Mouse (Mus musculus) kidney, embryonic 14.5 days (tissue): ENCODE measurements around the gene Brf1. TPM values are rescaled to one million over a fixed set of nuclear protein-coding genes. Genes with fewer than 3 reads are reported as not detected.
A peak's percentile ranks its signal among the peaks of the same experiment; 100 is the strongest.

Experiments
- ATAC-seq: fragments of 200-750 bp; cut with Nextera tagmentation; 2 replicates; pipeline ENCODE4 v1.8.0; 2017; ENCODE audit warnings: moderate number of reproducible peaks, mild to moderate bottlenecking, moderate TSS enrichment, moderate library complexity; ENCODE audit not compliant: low FRiP score, low TSS enrichment
- H3K27ac ChIP-seq: fragments of 300-500 bp; sonication (generic); 2 replicates; pipeline ENCODE4 v1.5.1; 2014; ENCODE audit warnings: low read depth, mild to moderate bottlenecking, low read length, moderate library complexity, mixed read lengths
- H3K27me3 ChIP-seq: fragments of 300-500 bp; sonication (generic); 2 replicates; pipeline ENCODE4 v1.6.1; 2014; ENCODE audit warnings: mild to moderate bottlenecking, low read length; ENCODE audit not compliant: control insufficient read depth, insufficient read depth
- H3K36me3 ChIP-seq: fragments of 300-500 bp; sonication (generic); 2 replicates; pipeline ENCODE4 v1.6.1; 2014; ENCODE audit warnings: low read length, mixed read lengths; ENCODE audit not compliant: control insufficient read depth, insufficient read depth
- H3K4me1 ChIP-seq: fragments of 300-500 bp; sonication (generic); 2 replicates; pipeline ENCODE4 v1.6.1; 2014; ENCODE audit warnings: low read length, mixed read lengths; ENCODE audit not compliant: control insufficient read depth, insufficient read depth
- H3K4me2 ChIP-seq: fragments of 300-500 bp; sonication (generic); replicated peaks from 2 replicates; pipeline ENCODE4 v1.6.1; 2014; ENCODE audit warnings: low read depth, mild to moderate bottlenecking, low read length
- H3K4me3 ChIP-seq: fragments of 300-500 bp; sonication (generic); 2 replicates; pipeline ENCODE4 v1.5.1; 2014; ENCODE audit warnings: mild to moderate bottlenecking, low read length
- H3K9ac ChIP-seq: fragments of 300-500 bp; sonication (generic); 2 replicates; pipeline ENCODE4 v1.6.1; 2014; ENCODE audit warnings: low read depth, mild to moderate bottlenecking, low read length, moderate library complexity
- H3K9me3 ChIP-seq: fragments of 300-500 bp; sonication (generic); 2 replicates; pipeline ENCODE4 v1.6.1; 2016; ENCODE audit warnings: low read length; ENCODE audit not compliant: control insufficient read depth
- WGBS: fragments of 180-500 bp; shearing (Covaris S2); extraction: QIAGEN DNeasy Blood & Tissue Kit; methylation state at CpG from one replicate; pipeline ENCODE4 v1.1.7; 2014; 5-methylcytosine and 5-hydroxymethylcytosine counted together
- polyA plus RNA-seq: library from polyadenylated mRNA; unstranded; fragments of >200 nt; fragmentation: Nextera tagmentation; extraction: Ambion mirVana; gene quantifications from 2 replicates; pipeline ENCODE4 v1.2.1, GENCODE M21; 2014

Brf1 gene
- polyA plus RNA-seq, 1 experiment from 2014 or later: 75.6 TPM

DNA sequence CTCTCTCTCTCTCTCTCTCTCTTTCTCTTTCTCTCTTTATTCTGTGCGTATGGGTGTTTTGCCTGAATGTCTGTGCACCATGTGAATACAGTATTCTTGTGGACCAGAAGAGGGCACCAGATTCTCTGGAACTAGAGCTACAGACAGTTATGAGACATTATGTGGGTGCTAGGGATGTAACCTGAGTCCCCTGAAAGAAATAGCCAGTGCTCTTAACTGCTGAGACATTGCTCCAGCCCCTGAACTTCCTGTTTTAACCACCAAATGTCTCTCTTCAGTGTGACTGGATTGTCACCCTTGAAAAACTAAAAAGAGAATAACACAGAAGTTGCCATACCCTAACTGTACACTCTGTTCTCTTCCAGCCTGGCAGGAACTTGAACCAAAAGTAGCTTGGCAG is 26.1 kb upstream of the Brf1 start:
- 0 out of 2 replicates have a peak, but pooled peaks cover 3% of the 10 kb centered on the region for H3K4me1 ChIP-seq
- no peaks in the 10 kb centered on the region for H3K27me3 ChIP-seq
- no peak overlapping the region for H3K4me3 ChIP-seq
- H3K27ac ChIP-seq: no peak overlapping the region
- peaks cover 3% of the 10 kb centered on the region; the same call in 1 of the 2 replicates for H3K36me3 ChIP-seq
- no peak overlapping the region for H3K9ac ChIP-seq
- no peaks in the 10 kb centered on the region for H3K9me3 ChIP-seq
- WGBS: 96% methylated on average over 1 of the region's 1 CpGs
- no peak overlapping the region for H3K4me2 ChIP-seq
- ATAC-seq: no peak

DNA sequence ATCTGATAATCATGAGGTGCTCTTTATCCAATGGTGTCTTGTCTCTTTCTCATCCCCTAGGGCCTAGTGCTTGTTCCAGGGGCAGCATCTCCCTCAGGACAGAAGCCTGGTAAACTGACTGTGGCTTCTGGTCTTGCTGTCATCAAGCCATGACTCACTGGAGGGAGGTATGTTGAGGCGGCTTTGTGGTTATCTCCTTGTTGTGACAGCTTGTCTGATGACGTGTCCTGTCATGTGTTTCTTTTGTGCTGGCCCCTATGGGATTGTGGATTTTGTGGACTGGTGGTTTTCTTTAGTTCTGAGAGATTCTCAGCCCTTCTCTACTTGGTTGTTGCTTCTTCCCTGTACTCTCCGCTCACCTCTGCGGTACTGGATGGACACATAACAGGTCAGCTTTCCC is 22.6 kb upstream of the Brf1 start:
- peaks cover 3% of the 10 kb centered on the region; the same call in 1 of the 2 replicates for H3K36me3 ChIP-seq
- WGBS: 85% methylated on average over 4 of the region's 4 CpGs
- H3K27ac ChIP-seq: no peak overlapping the region

DNA sequence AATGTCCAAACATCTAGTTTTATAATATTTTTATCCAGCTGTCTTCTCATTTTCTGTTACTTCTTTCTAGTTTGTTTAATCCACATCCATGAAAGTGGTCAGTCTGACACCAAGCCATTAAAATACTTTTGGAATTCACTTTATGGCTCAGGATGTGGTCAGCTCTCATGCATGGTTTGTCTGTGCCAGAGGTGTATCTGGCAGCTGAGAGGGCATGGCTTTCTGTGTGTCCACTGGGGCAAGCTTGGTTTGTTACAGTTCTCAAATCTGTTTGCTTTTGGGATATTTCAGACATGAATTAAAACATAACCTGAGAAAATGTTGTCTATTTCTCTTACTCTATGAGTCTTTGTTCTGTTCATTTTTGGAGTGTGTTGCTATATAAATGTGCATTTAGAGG is 21.0 kb upstream of the Brf1 start:
- no peak overlapping the region for H3K27ac ChIP-seq
- no peaks in the 10 kb centered on the region for H3K27me3 ChIP-seq
- ATAC-seq: no peak
- no peak overlapping the region for H3K9ac ChIP-seq
- 0 out of 2 replicates have a peak, but pooled peaks cover 2% of the 10 kb centered on the region for H3K4me1 ChIP-seq
- H3K4me3 ChIP-seq: no peak overlapping the region
- H3K9me3 ChIP-seq: no peaks in the 10 kb centered on the region
- peaks cover 3% of the 10 kb centered on the region; the same call in 1 of the 2 replicates for H3K36me3 ChIP-seq
- no peak overlapping the region for H3K4me2 ChIP-seq

More for the DNA sequence above, 22.6 kb upstream of the Brf1 start:
- Histone ChIP-seq H3K9me3 (no peaks in the 10 kb centered on the region), H3K27me3 (no peaks in the 10 kb centered on the region), H3K4me3 (no peak overlapping the region), H3K4me1 (0 out of 2 replicates have a peak, but pooled peaks cover 3% of the 10 kb centered on the region), H3K9ac (no peak overlapping the region), H3K4me2 (no peak overlapping the region)
- no peak for ATAC-seq

DNA sequence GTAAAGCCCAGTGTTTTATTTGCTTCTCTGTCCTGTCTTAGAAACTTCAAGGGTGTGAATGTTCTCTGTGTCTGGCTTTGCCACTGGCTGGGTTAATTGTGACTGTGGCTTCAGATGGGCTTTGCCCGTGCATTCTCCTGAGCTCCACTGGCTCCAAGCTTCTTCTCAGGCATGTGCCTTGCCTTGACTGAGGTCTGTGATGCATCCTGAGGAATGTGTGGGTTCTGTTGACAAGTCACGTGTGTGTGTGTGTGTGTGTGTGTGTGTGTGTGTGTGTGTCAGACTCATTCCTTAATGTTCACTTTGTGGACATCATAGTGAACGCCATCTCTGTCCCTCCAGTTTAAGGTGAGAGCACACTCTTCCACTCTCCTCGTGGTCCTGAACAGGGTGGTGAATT is 18.3 kb upstream of the Brf1 start:
- Histone ChIP-seq H3K36me3 (peaks cover 3% of the 10 kb centered on the region; the same call in 1 of the 2 replicates), H3K4me1 (peaks cover 13% of the 10 kb centered on the region), H3K27ac (no peak overlapping the region), H3K9ac (no peak overlapping the region), H3K9me3 (no peaks in the 10 kb centered on the region), H3K27me3 (no peaks in the 10 kb centered on the region), H3K4me2 (no peak overlapping the region), H3K4me3 (no peak overlapping the region)
- ATAC-seq: no peak
- WGBS: 86% methylated on average over 4 of the region's 4 CpGs

DNA sequence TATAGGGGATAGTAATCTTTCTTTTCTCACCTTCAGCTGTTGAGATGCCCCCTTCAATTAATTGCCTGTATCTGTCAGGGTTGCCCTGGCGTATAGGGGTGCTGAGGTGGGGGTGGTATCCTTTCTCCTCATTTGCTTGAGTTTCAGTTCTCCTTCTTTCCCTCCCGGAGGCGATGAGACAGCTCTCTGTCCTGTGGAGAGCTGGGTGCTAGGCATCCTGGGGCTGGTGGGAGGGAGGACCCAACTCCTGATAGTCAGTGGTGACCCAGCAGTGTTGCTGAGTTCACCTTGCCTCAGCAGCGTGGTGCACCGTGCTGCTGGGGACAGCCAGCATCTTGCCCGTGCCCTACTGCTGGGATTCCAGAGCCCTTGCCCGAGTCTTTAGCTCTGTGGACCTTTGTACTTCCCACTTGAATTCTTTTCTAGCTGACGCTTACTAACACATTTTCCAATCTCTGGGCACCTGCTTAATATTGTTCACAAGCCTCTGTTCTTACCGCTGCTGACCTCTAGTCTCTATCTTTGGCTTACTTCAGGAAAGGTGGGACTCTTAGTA is 17.0 kb upstream of the Brf1 start:
- Histone ChIP-seq H3K36me3 (no peaks in the 10 kb centered on the region; the same call in 1 of the 2 replicates), H3K27ac (no peak overlapping the region), H3K27me3 (no peaks in the 10 kb centered on the region), H3K4me2 (no peak overlapping the region), H3K4me3 (no peak overlapping the region), H3K4me1 (peaks cover 15% of the 10 kb centered on the region), H3K9ac (no peak overlapping the region), H3K9me3 (no peaks in the 10 kb centered on the region)
- WGBS: 87% methylated on average over 9 of the region's 9 CpGs
- ATAC-seq: no peak

DNA sequence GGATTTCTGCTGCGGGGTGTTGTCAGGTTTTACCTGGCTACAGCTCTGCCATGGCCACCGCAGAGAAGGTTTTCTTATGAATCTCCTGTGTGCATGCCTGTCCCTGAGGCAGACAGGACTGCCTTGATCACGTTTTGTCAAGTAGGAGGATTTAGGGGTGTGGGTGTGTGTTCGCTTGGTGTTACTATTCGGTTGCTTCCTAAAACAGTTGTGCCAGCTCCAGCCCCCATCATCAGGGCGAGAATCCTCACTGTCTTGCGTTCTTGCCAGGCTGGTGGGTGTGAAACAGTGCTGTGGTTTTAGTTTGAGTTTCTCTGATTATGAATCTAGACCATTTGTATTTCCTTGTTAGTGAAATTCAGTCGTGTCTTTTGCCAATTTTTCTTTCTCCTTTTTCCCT is 16.5 kb upstream of the Brf1 start:
- no peak overlapping the region for H3K9ac ChIP-seq
- H3K4me2 ChIP-seq: no peak overlapping the region
- no peak overlapping the region for H3K27ac ChIP-seq
- 75% methylated on average over 8 of the region's 8 CpGs for WGBS
- no peaks in the 10 kb centered on the region; the same call in 1 of the 2 replicates for H3K36me3 ChIP-seq
- no peak for ATAC-seq
- H3K4me3 ChIP-seq: no peak overlapping the region
- peaks cover 15% of the 10 kb centered on the region for H3K4me1 ChIP-seq
- no peaks in the 10 kb centered on the region for H3K9me3 ChIP-seq
- no peaks in the 10 kb centered on the region for H3K27me3 ChIP-seq

DNA sequence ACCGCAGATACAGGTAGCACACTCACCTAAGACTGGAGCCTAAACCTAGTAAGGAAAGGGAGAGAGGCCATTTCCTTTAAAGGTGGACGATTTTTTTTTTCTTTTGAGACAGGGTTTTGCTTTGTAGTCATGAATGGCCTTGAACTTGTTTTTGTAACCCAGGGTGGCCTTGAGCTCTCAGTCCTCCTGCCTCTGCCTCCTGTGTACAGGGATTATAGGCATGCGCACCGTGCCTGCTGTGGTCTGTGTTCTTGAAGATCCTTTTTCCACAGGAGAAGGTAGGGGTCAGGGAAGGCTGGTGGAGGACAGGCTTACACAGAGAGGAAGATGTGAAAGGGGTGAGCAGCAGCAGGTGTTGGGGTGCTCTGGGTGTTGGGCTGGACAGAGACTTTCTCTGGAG is 15.5 kb upstream of the Brf1 start:
- H3K27ac ChIP-seq: no peak overlapping the region
- no peaks in the 10 kb centered on the region; the same call in 1 of the 2 replicates for H3K36me3 ChIP-seq
- H3K4me1 ChIP-seq: peaks cover 15% of the 10 kb centered on the region
- no peak overlapping the region for H3K9ac ChIP-seq
- no peaks in the 10 kb centered on the region for H3K9me3 ChIP-seq
- 68% methylated on average over 4 of the region's 4 CpGs for WGBS
- H3K27me3 ChIP-seq: no peaks in the 10 kb centered on the region
- peak overlapping the region; percentile 81; the same call in 1 of the 2 replicates for H3K4me2 ChIP-seq
- no peak overlapping the region; the same call in 1 of the 2 replicates for H3K4me3 ChIP-seq
- no peak for ATAC-seq

DNA sequence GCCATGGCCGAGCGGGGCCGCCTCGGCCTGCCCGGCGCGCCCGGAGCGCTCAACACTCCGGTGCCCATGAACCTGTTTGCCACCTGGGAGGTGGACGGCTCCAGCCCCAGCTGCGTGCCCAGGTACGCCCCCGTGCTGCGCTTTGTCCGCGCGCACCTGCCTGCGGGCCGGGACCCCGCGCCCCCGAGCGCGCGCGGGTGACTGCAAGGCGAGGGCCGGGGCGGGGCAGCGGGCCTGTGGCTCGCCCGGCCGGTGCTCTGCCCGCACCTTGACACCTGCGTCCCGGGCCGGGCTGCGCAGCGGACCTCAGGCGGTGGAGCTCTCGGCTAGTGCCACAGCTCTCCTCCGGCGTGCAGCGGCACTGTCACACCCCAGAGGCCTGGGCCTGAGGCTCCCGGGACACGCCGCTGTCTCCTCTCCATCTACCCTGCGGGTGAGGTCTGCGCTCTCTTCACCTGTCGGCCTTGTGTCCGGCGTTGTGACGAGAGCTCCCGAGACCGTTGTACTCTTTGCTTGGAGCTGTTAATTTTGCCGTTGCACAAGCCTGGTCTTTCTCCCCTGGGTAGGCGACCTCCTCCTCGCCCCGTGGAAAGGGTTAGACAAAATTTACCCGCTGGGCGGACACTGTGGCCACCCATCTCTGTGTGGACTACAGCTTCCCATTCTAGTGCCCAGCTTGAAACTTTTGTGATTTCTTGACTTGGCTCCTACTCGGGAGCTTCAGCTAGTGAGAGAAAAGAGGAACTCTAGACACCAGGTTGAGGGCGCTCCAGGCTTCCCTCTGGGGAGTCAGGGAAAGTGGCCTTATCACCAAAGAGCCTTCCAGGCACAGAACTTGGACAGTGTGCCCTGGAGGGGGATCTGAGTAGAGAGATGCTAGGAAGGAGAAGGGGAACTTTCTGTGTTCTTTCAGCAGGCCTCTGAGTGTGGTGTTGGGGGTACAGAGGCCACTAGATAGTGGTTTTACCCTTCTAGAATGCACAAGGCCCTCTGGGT is 14.4 kb upstream of the Brf1 start:
- under 1% methylated on average over 33 of the region's 64 CpGs for WGBS
- no peak; the same call in none of the 2 replicates for ATAC-seq

More for the DNA sequence above, 14.4 kb upstream of the Brf1 start:
- Histone ChIP-seq H3K9ac (peak overlapping the region; percentile 91), H3K4me3 (peak overlapping the region; percentile 94), H3K9me3 (no peaks in the 10 kb centered on the region), H3K27ac (0 out of 2 replicates have a peak overlapping the region, but pooled peaks have one; percentile 6), H3K36me3 (no peaks in the 10 kb centered on the region), H3K4me2 (peak overlapping the region; percentile 81), H3K27me3 (no peaks in the 10 kb centered on the region), H3K4me1 (peaks cover 15% of the 10 kb centered on the region)
